Mouse (Mus musculus) left cerebral cortex, adult 6 months (tissue): ENCODE measurements around the gene Sypl. TPM values are rescaled to one million over a fixed set of nuclear protein-coding genes. Genes with fewer than 3 reads are reported as not detected.

Experiments
- long read RNA-seq, 2 experiments: library from polyadenylated mRNA; unstranded; transcript quantifications; one replicate each; pipeline ENCODE4 v2.0.0; 2019 to 2020
- polyA plus RNA-seq: library from polyadenylated mRNA; unstranded; fragments of <200 nt; fragmentation: Nextera tagmentation; gene quantifications from 2 replicates; pipeline ENCODE4 v1.2.3, GENCODE M21; 2021

Sypl gene
- polyA plus RNA-seq = 69.9 and 72.1 TPM in 2 replicates
- long read RNA-seq, experiment 1, full-length matches to known transcripts = 236 of 379 reads
- long read RNA-seq, experiment 1, partial matches to known transcripts = 117 of 379 reads
- long read RNA-seq, experiment 1, other reads (novel, unspliced or antisense) = 26 of 379 reads
- long read RNA-seq, experiment 2, transcript Sypl-201 (5 exons, 2,019 nt) = major isoform, 60 of 109 reads
- long read RNA-seq, experiment 2, partial matches to known transcripts = 10 of 109 reads
- long read RNA-seq, experiment 2, other reads (novel, unspliced or antisense) = 39 of 109 reads

DNA sequence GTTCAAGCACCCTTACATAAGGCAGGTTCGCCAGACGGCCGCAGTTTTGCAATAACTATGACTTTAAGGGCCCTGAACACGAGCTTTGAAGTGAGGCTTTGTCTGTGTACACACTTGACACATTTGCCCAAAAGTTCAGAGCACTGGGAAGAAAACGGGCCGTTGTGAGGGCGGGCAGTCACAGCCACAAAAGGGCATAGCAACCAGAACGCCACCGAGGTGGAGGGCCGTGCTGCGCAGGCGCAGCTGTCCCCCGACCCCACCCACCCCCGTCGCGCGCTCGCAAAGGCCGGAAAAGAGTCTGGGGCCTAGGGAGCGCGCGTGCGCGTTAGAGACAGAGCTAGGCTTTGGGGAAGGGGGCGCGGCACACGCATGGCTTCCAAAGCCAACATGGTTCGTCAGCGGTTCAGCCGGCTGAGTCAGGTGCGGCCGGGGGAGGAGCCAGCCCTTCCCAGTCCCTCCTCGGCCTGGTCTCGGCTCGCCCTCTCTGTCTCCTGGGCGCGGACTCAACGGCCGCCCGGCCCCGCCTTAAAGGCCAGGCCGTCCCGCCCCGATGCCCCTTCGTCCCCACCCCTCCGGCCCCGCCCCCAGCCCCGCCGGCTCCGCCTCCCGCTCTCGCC lies at the start of gene Sypl:
Sypl (plus strand) TSS at position 296 of the 620 bp plus-strand sequence.

Other genes starting within 250 kb of the Sypl start
- 10.2 and 12.6 TPM in 2 replicates for gene Nampt, start 134.3 kb upstream of the Sypl start, polyA plus RNA-seq
- gene Cdhr3, start 139.0 kb downstream of the Sypl start, polyA plus RNA-seq = 1.8 and 3.4 TPM in 2 replicates
- 12.3 and 21.9 TPM in 2 replicates for gene Atxn7l1, start 193.8 kb downstream of the Sypl start, polyA plus RNA-seq